Mouse (Mus musculus) lung, postnatal 0 days (tissue): ENCODE data around the gene Gpank1.

ENCODE experiments used
- CTCF ChIP-seq: IDR thresholded peaks from 2 replicates; pipeline ENCODE4 v1.5.1; 2016; ENCODE audit warnings: antibody characterized with exemption, mild to moderate bottlenecking
- EP300 ChIP-seq: IDR thresholded peaks from 2 replicates; pipeline ENCODE4 v1.6.1; 2016; ENCODE audit warnings: antibody characterized with exemption, mild to moderate bottlenecking, control low read depth

DNA sequence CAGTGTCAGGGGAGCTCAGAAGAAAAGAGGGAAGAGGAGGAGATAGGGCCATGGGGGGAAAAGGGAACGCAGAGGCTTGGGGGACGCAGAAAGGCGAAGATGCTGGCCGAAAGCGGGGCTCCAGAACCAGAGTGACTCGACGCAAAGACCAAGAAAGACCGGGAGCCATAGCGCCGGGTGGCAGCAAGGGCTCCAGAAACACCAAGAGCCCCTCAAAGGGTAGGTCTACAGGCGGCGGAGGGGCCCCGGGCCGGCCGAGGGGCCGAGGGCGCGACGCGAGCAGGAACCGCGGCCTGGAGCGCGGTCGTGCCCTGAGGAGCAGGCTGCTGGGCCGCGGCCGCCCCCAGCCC lies 42.9 kb downstream of the Gpank1 start:
- TF ChIP-seq EP300 = no peak
- TF ChIP-seq CTCF = no peak
